Mouse (Mus musculus): ENCODE measurements around the gene Adpgk.
A peak's percentile ranks its signal among the peaks of the same experiment; 100 is the strongest.

Gene Adpgk

GRCm38 (mm10) chr9:59290957-59291687 is at the start of gene Adpgk:
TSS of gene Adpgk (plus strand) at chr9:59291558.
- peak; percentile 95 for ATAC-seq (ENCODE audit: insufficient number of reproducible peaks, low FRiP score, low TSS enrichment)

- no peak for ATAC-seq (ENCODE audit: insufficient number of reproducible peaks, low FRiP score, low TSS enrichment)
Observed at GRCm38 (mm10) chr9:59245181-59245580, 46.2 kb upstream of the Adpgk start.

- no peak for ATAC-seq (ENCODE audit: insufficient number of reproducible peaks, low FRiP score, low TSS enrichment)
Observed at GRCm38 (mm10) chr9:59246456-59247029, 44.8 kb upstream of the Adpgk start.

GRCm38 (mm10) chr9:59249359-59249758 is 42.0 kb upstream of the Adpgk start:
- ATAC-seq (ENCODE audit: insufficient number of reproducible peaks, low FRiP score, low TSS enrichment), result no peak

GRCm38 (mm10) chr9:59250272-59250671 is 41.1 kb upstream of the Adpgk start:
- ATAC-seq (ENCODE audit: insufficient number of reproducible peaks, low FRiP score, low TSS enrichment), result no peak

GRCm38 (mm10) chr9:59254716-59255421 is 36.5 kb upstream of the Adpgk start:
- no peak for ATAC-seq (ENCODE audit: insufficient number of reproducible peaks, low FRiP score, low TSS enrichment)

GRCm38 (mm10) chr9:59259806-59260454 is 31.4 kb upstream of the Adpgk start:
- no peak for ATAC-seq (ENCODE audit: insufficient number of reproducible peaks, low FRiP score, low TSS enrichment)

- no peak for ATAC-seq (ENCODE audit: insufficient number of reproducible peaks, low FRiP score, low TSS enrichment)
Observed at GRCm38 (mm10) chr9:59266332-59266731, 25.0 kb upstream of the Adpgk start.

- no peak; the same call in 1 of the 2 replicates for ATAC-seq (ENCODE audit: insufficient number of reproducible peaks, low FRiP score, low TSS enrichment)
Observed at GRCm38 (mm10) chr9:59269728-59270127, 21.6 kb upstream of the Adpgk start.

- no peak for ATAC-seq (ENCODE audit: insufficient number of reproducible peaks, low FRiP score, low TSS enrichment)
Observed at GRCm38 (mm10) chr9:59271081-59271480, 20.3 kb upstream of the Adpgk start.

GRCm38 (mm10) chr9:59271711-59272110 is 19.6 kb upstream of the Adpgk start:
- ATAC-seq (ENCODE audit: insufficient number of reproducible peaks, low FRiP score, low TSS enrichment), result no peak

GRCm38 (mm10) chr9:59273199-59273598 is 18.2 kb upstream of the Adpgk start:
- ATAC-seq (ENCODE audit: insufficient number of reproducible peaks, low FRiP score, low TSS enrichment), result no peak

- no peak for ATAC-seq (ENCODE audit: insufficient number of reproducible peaks, low FRiP score, low TSS enrichment)
Observed at GRCm38 (mm10) chr9:59274846-59275455, 16.4 kb upstream of the Adpgk start.

GRCm38 (mm10) chr9:59278199-59278598 is 13.2 kb upstream of the Adpgk start:
- ATAC-seq (ENCODE audit: insufficient number of reproducible peaks, low FRiP score, low TSS enrichment), result no peak

GRCm38 (mm10) chr9:59278694-59279093 is 12.7 kb upstream of the Adpgk start:
- no peak for ATAC-seq (ENCODE audit: insufficient number of reproducible peaks, low FRiP score, low TSS enrichment)

- no peak for ATAC-seq (ENCODE audit: insufficient number of reproducible peaks, low FRiP score, low TSS enrichment)
Observed at GRCm38 (mm10) chr9:59280888-59281287, 10.5 kb upstream of the Adpgk start.

- peak; percentile 49; the same call in 1 of the 2 replicates for ATAC-seq (ENCODE audit: insufficient number of reproducible peaks, low FRiP score, low TSS enrichment)
Observed at GRCm38 (mm10) chr9:59281871-59282682, 9.3 kb upstream of the Adpgk start.

- ATAC-seq (ENCODE audit: insufficient number of reproducible peaks, low FRiP score, low TSS enrichment), result no peak
Observed at GRCm38 (mm10) chr9:59282683-59282986, 8.7 kb upstream of the Adpgk start.

GRCm38 (mm10) chr9:59285614-59286013 is 5.7 kb upstream of the Adpgk start:
- ATAC-seq (ENCODE audit: insufficient number of reproducible peaks, low FRiP score, low TSS enrichment), result no peak

- ATAC-seq (ENCODE audit: insufficient number of reproducible peaks, low FRiP score, low TSS enrichment), result no peak
Observed at GRCm38 (mm10) chr9:59288058-59288457, 3.3 kb upstream of the Adpgk start.
